Mouse (Mus musculus): ENCODE results near the gene Rbbp6.
A peak's percentile ranks its signal among the peaks of the same experiment; 100 is the strongest.

Rbbp6 gene

DNA sequence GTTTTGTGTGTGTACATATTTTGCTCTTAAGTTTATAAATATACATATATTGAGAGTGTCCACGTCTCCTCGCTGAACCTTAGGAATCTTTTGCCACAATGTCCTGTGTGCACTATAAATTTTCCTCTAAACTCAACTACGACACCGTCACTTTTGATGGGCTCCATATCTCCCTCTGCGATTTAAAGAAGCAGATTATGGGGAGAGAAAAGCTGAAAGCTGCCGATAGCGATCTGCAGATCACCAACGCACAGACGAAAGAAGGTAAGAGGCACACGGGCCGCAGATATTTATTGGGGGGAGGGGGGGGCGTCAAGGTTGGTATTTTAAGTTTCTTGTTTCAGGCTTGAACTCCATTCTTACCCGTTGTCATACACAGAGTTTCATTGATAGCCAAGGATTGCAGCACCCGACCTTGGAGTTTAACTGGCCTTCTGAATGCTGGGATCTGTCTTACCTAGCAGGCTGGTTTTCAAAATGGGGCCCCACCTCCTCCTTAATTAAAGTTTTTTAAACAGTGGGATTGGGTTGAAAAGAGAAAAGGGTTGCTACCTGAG is 5.5 kb downstream of the Rbbp6 start:
- DNase-seq (ENCODE audit: low read depth, low spot score) = no peak

DNA sequence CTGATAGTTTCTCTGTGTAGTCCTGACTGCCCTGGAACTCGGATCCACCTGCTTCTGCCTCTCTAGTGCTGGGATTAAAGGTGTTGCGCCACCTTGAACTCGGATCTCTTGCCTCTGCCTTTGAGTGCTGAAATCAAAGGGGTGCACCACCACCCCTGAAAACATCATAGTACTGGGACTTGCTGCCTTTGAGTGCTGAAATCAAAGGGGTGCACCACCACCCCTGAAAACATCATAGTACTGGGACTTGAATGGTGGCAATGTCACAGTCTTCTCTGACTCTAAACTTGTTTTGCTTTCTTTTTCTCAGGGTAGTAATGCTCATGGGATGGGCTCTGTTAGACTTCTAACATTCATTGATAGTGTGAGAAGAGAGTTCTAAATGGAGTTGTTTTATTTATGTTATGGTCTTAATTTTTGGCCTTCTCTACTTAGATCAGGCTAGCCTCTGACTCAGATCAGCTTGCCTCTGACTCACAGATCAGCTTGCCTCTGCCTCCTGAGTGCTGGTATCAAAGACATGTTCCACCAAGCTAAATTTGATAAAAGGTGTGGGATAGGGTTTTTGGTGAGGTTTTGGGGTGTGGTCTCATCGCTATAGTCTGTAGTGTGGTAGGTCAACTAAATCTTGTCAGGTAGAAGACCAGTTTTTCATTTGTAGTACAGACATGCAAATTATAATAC is 6.7 kb downstream of the Rbbp6 start:
- no peak for DNase-seq (ENCODE audit: low read depth, low spot score)

DNA sequence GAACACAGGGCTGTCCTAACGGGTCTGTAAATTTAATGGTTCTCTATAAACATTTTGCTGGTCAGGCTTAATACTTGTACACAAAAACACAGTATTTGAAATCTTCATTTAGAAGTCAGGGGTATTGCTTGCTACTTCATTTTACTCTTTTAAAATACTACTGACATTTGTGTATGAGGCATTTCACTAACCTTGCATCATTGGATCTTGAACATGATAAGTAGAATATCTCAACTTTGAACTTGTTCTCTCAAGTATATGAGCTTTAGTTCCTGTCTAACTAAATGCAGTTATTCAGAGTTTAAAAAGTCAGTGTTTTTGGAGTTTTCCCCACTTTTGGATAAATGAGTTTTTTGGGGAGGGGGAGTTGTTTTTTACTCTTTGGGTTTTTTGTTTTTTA is 14.0 kb downstream of the Rbbp6 start:
- DNase-seq (ENCODE audit: low read depth, low spot score) = no peak

DNA sequence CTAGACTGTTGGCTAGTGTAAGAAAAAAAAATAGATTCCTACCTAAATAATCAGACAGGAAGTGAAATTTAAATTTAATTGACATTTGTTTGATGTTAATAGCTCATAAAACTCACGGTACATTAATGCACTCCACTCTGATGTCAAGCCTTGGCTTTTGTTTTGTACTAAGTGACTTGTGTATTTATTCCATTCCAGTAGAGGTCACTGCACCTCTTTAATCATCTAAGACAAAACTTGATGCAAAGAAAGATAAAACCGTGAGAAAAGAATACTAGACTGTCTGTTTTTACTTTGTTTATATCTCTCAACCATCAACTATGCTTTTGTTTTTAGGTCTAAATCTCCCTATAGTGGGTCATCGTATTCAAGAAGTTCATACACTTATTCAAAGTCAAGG is 32.7 kb downstream of the Rbbp6 start:
- no peak for DNase-seq (ENCODE audit: low read depth, low spot score)

DNA sequence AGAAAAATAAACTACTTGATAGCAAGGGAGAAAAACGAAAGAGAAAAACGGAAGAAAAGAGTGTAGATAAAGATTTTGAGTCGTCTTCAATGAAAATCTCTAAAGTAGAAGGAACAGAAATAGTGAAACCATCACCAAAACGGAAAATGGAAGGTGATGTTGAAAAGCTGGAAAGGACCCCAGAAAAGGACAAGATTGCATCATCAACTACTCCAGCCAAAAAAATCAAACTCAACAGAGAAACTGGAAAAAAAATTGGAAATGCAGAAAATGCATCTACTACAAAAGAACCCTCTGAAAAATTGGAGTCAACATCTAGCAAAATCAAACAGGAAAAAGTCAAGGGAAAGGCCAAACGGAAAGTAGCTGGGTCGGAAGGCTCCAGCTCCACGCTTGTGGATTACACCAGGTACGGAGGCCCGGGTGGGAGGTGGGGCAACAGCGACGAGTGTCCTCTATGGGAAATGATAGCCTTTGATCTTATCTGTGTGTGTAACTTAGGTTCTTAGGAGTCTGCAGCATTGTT is 34.4 kb downstream of the Rbbp6 start:
- DNase-seq (ENCODE audit: low read depth, low spot score) = no peak

DNA sequence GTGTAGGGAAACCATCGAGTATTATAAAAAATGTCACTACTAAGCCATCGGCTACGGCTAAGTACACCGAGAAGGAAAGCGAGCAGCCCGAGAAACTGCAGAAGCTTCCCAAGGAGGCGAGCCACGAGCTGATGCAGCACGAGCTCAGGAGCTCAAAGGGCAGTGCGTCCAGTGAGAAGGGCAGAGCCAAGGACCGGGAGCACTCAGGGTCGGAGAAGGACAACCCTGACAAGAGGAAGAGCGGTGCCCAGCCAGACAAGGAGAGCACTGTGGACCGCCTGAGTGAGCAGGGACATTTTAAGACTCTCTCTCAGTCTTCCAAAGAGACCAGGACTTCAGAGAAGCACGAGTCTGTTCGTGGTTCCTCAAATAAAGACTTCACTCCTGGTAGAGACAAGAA is 35.3 kb downstream of the Rbbp6 start:
- no peak for DNase-seq (ENCODE audit: low read depth, low spot score)

DNA sequence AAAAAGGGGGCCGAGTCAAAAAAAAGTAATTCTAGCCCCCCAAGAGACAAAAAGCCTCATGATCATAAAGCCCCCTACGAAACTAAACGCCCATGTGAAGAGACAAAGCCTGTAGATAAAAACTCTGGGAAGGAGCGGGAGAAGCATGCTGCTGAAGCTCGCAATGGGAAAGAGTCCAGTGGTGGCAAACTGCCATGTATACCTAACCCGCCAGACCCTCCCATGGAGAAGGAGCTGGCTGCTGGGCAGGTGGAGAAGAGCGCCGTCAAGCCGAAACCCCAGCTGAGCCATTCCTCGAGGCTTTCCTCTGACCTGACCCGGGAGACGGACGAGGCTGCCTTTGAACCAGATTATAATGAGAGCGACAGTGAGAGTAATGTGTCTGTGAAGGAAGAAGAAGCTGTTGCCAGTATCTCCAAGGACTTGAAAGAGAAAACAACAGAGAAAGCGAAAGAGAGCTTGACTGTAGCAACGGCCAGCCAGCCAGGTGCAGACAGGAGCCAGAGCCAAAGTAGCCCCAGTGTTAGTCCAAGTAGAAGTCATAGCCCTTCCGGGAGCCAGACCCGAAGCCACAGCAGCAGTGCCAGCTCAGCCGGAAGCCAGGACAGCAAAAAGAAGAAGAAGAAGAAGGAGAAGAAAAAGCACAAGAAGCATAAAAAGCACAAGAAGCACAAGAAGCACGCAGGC is 36.0 kb downstream of the Rbbp6 start:
- peak; percentile 64 for DNase-seq (ENCODE audit: low read depth, low spot score)

DNA sequence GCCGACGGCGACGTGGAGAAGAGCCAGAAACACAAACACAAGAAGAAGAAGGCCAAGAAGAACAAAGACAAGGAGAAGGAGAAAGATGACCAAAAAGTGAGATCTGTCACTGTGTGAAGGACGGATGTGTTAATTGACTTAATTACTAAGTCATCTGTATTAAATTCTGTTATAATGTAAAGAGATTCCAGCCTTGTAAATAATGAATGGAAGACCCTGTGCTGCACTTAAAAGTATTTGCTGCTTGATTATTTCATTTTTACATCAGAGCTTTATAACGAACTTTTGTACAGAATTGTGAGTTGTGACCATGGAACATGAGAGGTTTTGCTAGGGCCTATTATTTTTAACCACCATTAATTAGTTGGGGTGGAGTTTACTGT is 36.5 kb downstream of the Rbbp6 start:
- DNase-seq (ENCODE audit: low read depth, low spot score) = no peak

DNA sequence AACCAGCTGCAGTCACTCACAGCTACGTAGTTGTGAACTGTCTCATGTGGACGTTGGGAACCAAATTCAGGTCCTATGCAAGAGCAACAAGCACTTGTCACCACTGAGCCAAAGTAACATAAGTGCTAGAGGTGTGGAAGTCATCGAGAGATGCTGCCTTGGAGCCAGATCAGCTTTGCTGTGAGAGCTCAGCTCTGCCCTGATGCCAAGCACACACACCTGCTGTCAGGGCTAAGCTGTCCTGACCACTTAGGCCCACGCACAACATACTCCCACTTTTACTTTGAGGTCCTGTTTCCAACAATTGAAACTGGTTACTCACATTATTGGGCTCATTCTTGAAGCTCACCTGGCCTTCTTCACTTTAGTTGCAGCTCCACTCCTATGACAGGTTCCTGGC is 37.7 kb downstream of the Rbbp6 start:
- DNase-seq (ENCODE audit: low read depth, low spot score) = no peak

DNA sequence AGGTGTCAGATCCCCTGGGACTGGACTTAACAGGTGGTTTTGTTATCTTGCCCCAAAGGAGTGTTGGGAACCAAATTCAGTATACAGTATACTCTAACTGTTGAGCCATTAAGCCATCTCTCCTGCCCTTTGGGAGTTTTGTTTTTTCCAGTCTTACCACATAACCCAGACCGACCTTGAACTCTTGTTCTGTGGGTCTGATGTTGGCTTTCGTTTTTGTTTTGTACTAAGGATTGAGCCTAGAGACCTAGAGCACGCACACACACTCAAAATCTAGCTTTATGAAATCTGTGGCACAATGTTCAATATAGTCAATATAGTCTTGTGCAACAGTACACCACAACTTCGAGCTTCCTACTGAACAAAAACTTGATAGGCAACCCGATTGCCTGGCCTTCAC is 39.0 kb downstream of the Rbbp6 start:
- no peak for DNase-seq (ENCODE audit: low read depth, low spot score)

DNA sequence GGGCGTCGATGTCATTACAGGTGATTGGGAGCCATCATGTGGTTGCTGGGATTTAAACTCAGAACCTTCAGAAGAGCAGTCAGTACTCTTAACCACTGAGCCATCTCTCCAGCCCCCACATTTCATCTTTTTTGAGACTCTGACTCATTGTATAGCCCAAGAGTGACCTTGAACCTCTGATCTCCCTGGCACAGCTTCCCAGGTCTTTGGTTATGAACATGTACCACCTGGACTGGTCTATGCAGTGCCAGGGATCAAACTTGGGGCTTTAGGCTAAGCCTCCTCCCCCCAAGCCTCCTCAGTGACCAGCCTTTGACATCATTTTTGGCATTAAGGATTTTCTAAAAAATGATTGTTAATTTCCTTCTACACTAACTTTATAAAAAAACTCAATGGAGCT is 40.8 kb downstream of the Rbbp6 start:
- DNase-seq (ENCODE audit: low read depth, low spot score) = no peak

DNA sequence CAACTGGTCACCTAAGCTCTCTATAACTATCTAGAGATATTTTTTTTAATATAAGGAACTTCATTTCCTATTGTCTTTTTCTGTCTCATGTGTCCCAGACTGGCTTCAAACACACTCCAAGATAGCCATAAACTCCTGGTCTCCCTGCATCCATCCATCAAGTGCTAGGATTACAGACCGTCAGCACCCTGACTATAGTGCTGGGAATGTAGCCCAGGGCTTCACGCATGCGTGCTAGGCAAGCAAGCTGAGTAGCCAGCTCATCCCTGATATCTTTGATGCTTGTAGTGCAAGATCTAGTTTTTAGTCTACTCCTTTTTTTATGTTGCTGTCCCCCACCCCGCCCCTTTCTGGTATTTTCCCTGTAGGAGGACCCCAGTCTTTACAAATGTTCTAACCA is 42.3 kb downstream of the Rbbp6 start:
- DNase-seq (ENCODE audit: low read depth, low spot score) = no peak

DNA sequence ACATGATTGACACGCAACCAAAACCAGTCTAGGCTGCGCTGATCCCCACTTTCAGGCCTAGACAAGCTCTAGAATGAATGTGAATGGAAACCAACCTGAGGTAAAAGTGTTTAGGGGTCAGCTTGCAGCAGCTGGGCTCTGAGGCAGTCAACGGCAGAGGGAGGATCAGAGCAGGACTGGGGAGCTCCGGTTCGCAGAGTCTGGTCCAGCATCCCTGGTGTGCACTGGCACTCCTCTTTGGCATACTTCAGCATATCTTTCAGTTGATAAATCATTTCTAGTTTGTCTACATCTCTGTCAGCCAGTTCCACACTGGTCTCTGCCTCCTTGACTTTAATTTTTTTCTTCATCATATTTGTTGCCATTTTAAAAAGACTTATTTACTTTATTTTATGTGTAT is 48.0 kb downstream of the Rbbp6 start:
- peak; percentile 30 for DNase-seq (ENCODE audit: low read depth, low spot score)

DNA sequence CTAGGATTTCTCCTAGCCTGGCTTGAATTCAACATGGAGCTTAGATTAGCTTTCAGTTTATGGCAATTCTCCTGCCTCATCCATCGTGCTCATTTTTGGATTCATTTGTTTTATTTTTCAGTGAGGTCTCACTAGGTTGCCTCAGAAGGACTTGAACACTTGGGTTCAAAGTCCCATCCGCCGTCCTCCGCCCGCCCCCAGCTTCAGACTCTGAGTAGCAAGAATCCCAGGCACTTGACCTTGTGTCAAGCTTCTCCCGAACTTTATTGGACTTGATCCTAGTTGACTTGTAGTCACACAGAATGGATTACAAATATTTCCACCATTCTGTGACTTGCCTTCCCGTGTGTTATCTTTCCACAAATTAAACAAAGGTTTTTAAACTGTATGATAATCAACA is 49.2 kb downstream of the Rbbp6 start:
- DNase-seq (ENCODE audit: low read depth, low spot score) = no peak

DNA sequence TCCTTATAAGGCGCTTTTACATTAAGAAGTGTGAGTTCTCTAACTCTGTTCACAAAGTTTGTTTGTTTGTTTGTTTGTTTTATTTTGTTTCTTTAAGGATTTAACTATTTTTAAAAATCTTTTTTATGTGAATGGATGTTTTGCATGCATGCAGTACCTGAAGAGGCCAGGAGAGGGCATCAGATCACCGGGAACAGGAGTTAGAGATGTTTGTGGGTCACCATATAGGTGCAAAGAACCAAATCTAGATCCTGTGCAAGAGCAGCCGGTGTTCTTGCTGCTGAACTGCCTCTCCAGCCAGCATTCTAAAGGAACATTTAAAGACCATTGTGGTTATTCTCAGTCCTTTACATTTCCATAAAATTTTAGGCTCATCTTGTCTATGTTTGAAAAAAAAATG is 52.1 kb downstream of the Rbbp6 start:
- DNase-seq (ENCODE audit: low read depth, low spot score) = peak; percentile 45

DNA sequence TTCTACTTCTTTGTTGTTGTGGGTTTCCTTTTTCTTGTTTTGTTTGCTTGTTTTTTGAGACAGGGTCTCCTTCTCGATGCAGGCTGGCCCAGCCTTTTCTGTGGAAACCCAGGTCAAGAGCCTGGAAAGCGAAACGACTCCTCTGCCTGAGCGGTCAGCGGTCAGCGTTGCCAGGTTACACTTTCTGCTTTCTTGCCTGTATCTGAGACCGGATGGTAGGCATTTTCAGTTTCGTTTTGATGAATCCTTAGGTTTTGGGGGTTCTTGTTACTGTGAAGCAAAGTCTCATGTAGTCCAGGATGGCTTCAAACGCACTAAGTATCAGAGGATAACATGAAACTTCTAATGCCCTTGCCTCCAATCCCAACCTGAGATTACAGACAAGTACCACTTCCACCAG is 59.6 kb downstream of the Rbbp6 start:
- DNase-seq (ENCODE audit: low read depth, low spot score) = no peak

DNA sequence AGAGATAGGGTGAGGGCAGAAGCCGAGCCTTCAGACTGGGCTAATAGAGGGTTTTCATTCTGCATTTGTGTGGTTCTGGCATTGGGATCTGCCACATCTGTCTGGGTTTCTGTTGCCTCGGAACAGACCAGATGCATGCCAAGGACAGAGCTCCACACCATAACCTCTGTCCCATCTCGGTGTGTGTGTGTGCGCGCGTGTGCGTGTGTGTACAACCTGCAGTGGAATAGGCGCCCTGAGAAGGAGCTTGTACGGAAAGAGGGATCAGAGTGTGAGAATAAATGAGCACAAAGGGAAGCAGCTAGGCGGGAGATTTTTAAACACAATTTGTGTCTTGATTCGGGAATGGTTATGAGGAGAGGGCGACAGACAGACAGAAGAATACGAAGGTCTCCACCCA is 64.8 kb downstream of the Rbbp6 start:
- DNase-seq (ENCODE audit: low read depth, low spot score) = no peak

DNA sequence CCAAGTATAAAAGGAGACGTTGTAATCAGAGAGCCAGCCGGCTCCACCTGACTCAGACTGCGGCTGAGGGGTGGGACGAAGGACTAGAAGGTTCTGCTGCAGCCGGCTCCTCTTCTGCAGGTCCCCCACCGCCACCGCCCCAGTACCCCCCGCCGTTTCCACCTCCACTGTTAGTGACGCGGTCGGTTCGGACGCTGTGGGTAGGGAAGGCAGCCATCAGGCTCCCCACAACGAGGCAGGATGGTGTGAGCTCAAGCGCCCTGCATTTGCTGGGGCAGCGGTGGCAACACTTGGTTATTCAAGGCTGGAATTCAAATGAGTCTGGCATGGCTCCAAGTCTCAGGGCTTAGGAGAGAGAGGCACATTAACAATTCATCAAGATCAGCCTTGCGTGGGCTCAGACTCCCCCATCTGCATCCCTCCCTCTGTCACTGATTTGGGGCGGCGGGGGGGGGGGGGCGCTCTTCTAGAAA is 65.3 kb downstream of the Rbbp6 start:
- DNase-seq (ENCODE audit: low read depth, low spot score) = peak; percentile 93

DNA sequence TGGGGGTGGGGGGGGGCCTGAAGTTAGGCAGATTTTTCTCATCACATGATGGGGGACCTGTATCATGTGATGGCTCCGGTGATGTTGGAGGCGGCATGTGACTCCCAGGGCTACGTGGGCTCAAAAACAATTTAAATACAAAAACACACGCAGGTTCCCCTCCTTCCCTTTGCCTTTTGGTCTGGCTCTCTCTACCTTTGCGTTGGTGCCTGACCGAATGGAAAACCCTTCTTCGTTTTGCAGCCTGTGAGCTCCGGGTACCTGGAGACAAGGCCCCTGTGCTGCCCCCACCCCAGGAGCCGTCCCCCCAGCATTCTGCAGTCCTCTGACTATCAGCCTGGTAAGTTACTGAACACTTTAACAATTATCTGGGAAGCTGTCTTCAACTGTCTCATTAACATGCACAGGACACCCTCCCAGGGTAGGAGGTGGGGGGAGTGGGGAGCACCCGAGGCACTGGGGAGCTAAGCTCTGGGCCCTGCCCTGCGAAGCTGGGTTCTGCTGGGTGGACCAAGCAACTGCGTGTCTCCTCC is 65.8 kb downstream of the Rbbp6 start:
- DNase-seq (ENCODE audit: low read depth, low spot score) = peak; percentile 64

DNA sequence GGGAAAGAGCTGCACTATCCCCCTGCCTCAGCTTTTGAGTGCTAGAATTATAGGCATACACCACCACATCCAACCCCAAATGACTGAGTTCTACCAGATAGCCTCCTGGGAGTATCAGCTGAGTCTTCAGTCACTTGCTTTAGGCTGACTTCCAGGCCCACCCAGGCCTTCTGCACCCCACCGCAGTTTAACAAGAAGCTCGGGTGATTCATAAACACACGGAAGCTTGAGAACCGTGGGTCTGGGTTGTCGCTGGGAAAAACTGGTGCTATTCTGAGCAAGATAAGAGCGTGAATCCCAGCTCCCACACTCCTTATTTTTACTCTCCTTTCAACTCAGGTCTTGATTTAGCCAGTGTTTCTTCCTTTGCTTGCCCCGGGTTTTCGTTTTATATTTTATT is 69.8 kb downstream of the Rbbp6 start:
- DNase-seq (ENCODE audit: low read depth, low spot score) = peak; percentile 85

DNA sequence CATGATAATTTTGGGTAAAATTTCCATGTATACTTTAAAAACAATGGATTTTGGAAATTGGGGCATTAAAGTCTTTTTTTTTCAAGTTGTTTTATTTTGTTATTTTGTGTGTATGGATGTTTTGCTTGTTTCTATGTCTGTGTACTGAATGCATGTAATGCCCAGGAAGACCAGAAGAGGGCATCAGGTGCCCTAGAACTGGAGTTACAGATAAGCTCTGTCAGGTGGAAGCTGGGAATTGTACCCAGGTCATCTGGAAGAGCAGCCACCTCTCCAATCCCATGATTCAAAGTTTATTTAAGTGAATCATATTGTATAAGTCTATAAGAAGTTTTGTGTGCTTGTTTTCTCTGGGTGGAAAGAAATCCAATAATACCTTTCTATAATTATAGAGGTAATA is 73.8 kb downstream of the Rbbp6 start:
- DNase-seq (ENCODE audit: low read depth, low spot score) = peak; percentile 31

DNA sequence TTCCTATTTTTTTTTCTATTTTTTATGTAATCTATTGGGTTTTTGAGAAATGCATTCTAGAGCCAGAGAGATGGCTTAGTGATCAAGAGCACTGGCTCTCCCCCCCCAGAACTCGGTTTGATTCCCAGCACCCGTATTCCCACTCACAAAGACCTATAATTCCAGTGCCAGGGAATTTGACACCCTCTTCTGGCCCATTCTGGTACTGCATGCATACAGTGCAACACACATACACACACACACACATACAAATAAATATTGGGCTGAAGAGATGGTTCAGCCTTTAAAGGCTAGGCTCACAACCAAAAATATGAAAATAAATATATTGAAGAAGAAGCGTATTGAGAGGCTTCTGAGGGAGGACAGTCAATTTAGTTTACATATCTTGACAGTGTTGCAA is 79.7 kb downstream of the Rbbp6 start:
- no peak for DNase-seq (ENCODE audit: low read depth, low spot score)
